Mouse (Mus musculus) liver, embryonic 14.5 days (tissue): ENCODE results near the gene Jun. TPM values are rescaled to one million over a fixed set of nuclear protein-coding genes. Genes with fewer than 3 reads are reported as not detected.
A peak's percentile ranks its signal among the peaks of the same experiment; 100 is the strongest.

Experiments used
- ATAC-seq: fragments of 200-750 bp; cut with Nextera tagmentation; 2 replicates; pipeline ENCODE4 v1.8.0; 2017; ENCODE audit warnings: moderate number of reproducible peaks, mild to moderate bottlenecking, moderate library complexity; ENCODE audit not compliant: insufficient read depth
- DNase-seq, 3 experiments: peaks; one replicate each; pipeline ENCODE4 v3.0.0-alpha.2; 2012 to 2013; ENCODE audit warnings: low read depth in 3 of 3, low spot score in 3 of 3
- H3K27ac ChIP-seq: fragments of 300-500 bp; sonication (generic); 2 replicates; pipeline ENCODE4 v1.5.1; 2014; ENCODE audit warnings: moderate library complexity, mild to moderate bottlenecking, control low read depth, inconsistent platforms
- H3K27me3 ChIP-seq: fragments of 300-500 bp; sonication (generic); 2 replicates; pipeline ENCODE4 v1.6.1; 2014; ENCODE audit warnings: mild to moderate bottlenecking, low read length, moderate library complexity; ENCODE audit not compliant: control insufficient read depth, insufficient read depth
- H3K36me3 ChIP-seq: fragments of 300-500 bp; sonication (generic); replicated peaks from 2 replicates; pipeline ENCODE4 v1.6.1; 2014; ENCODE audit warnings: low read depth; ENCODE audit not compliant: control insufficient read depth, insufficient read depth
- H3K4me1 ChIP-seq, 2 experiments: fragments of 200-500 bp in 1 of 2; fragments of 300-500 bp in 1 of 2; sonication (generic) in 1 of 2; replicated peaks; 2 replicates each; pipeline ENCODE4 v1.6.1; 2012 to 2014; ENCODE audit warnings: antibody characterized with exemption in 1 of 2, inconsistent platforms in 1 of 2, low read length in 1 of 2; ENCODE audit not compliant: control insufficient read depth in 2 of 2, insufficient read depth in 2 of 2
- H3K4me2 ChIP-seq: fragments of 300-500 bp; sonication (generic); 2 replicates; pipeline ENCODE4 v1.6.1; 2014; ENCODE audit warnings: low read depth, mild to moderate bottlenecking, control low read depth, moderate library complexity
- H3K4me3 ChIP-seq, 2 experiments: fragments of 200-500 bp in 1 of 2; fragments of 300-500 bp in 1 of 2; sonication (generic) in 1 of 2; 2 replicates each; pipeline ENCODE4 v1.5.1; 2012 to 2014; ENCODE audit warnings: low read depth in 2 of 2, low read length in 2 of 2, mild to moderate bottlenecking in 2 of 2, control low read depth in 1 of 2, inconsistent platforms in 1 of 2, moderate library complexity in 1 of 2; ENCODE audit not compliant: insufficient read depth in 1 of 2
- H3K9ac ChIP-seq: fragments of 300-500 bp; sonication (generic); replicated peaks from 2 replicates; pipeline ENCODE4 v1.6.1; 2014; ENCODE audit warnings: mild to moderate bottlenecking, control low read depth, moderate library complexity
- H3K9me3 ChIP-seq: fragments of 300-500 bp; sonication (generic); 2 replicates; pipeline ENCODE4 v1.6.1; 2016; ENCODE audit warnings: low read length, mixed read lengths; ENCODE audit not compliant: control insufficient read depth
- CTCF ChIP-seq: IDR thresholded peaks from 2 replicates; pipeline ENCODE4 v1.5.1; 2016; ENCODE audit warnings: antibody characterized with exemption, low read depth, control low read depth
- EP300 ChIP-seq: IDR thresholded peaks from 2 replicates; pipeline ENCODE4 v1.6.1; 2016; ENCODE audit warnings: antibody characterized with exemption, low read depth
- WGBS: fragments of 180-500 bp; shearing (Covaris S2); extraction: QIAGEN DNeasy Blood & Tissue Kit; methylation state at CpG from one replicate; pipeline ENCODE4 v1.1.7; 2014; ENCODE audit not compliant: insufficient replicate concordance; 5-methylcytosine and 5-hydroxymethylcytosine counted together
- polyA plus RNA-seq, 2 experiments: library from polyadenylated mRNA; depleted of rRNA in 1 of 2; stranded (reverse) in 1 of 2; unstranded in 1 of 2; fragments of >200 nt; fragmentation: Nextera tagmentation in 1 of 2; extraction: Ambion mirVana in 1 of 2; gene quantifications; 2 replicates each; pipeline versions ENCODE4 v1.2.1 to v1.2.3; 2012 to 2014

The Jun gene
- polyA plus RNA-seq, 2 experiments: 1.1 to 2.0 TPM

DNA sequence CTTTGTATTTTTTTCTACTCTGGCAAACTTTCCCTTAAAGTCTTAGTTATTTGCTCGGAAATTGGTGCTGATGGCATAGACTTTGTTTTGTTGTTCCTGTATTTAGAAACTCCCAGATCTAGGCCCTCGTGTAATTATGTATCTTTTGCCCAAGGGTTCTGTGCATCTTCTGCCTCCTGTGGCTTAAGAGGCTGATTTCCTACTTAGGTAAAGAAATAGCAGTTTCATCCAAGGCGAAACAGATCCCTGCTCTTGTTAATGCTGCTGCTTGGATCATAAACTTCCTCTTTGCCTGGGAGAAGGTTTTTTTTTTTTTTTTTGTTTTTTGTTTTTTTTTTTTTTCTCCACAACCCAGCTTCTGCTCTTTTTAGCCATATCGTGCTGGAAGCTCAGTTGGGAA, 2.3 kb upstream of the Jun start:
- H3K36me3 ChIP-seq: no peaks in the 10 kb centered on the region
- DNase-seq: no peak
- TF ChIP-seq EP300: no peak
- TF ChIP-seq CTCF: no peak
- peaks cover 28% of the 10 kb centered on the region for H3K27me3 ChIP-seq
- no peaks in the 10 kb centered on the region for H3K9me3 ChIP-seq
- no peak overlapping the region for H3K27ac ChIP-seq
- no peaks in the 10 kb centered on the region for H3K4me1 ChIP-seq
- 20% methylated on average over 4 of the region's 4 CpGs for WGBS
- no peak overlapping the region for H3K4me2 ChIP-seq
- H3K9ac ChIP-seq: no peak overlapping the region
- no peak overlapping the region for H3K4me3 ChIP-seq
- no peak for ATAC-seq

- H3K9ac ChIP-seq: no peak overlapping the region
- H3K4me3 ChIP-seq: peak overlapping the region in 1 of 2 experiments; percentile 63; a peak in 2 of 4 replicates
- peak overlapping the region; percentile 86 for H3K4me2 ChIP-seq
- H3K36me3 ChIP-seq: no peaks in the 10 kb centered on the region
- H3K4me1 ChIP-seq: no peaks in the 10 kb centered on the region
- DNase-seq (no peak), ATAC-seq (no peak)
- no peaks in the 10 kb centered on the region for H3K9me3 ChIP-seq
- no peak overlapping the region for H3K27ac ChIP-seq
- H3K27me3 ChIP-seq: peaks cover 31% of the 10 kb centered on the region
- 1% methylated on average over 6 of the region's 6 CpGs for whole genome bisulfite sequencing
- TF ChIP-seq EP300 (no peak), CTCF (no peak)
These were observed 1.7 kb upstream of the Jun start for GRCm38 (mm10) chr4:95053791-95054117.

- H3K27me3 ChIP-seq: peaks cover 31% of the 10 kb centered on the region
- TF ChIP-seq EP300: no peak
- peak; percentile 75 for TF ChIP-seq CTCF
These were observed 1.2 kb upstream of the Jun start for GRCm38 (mm10) chr4:95053041-95053790.

DNA sequence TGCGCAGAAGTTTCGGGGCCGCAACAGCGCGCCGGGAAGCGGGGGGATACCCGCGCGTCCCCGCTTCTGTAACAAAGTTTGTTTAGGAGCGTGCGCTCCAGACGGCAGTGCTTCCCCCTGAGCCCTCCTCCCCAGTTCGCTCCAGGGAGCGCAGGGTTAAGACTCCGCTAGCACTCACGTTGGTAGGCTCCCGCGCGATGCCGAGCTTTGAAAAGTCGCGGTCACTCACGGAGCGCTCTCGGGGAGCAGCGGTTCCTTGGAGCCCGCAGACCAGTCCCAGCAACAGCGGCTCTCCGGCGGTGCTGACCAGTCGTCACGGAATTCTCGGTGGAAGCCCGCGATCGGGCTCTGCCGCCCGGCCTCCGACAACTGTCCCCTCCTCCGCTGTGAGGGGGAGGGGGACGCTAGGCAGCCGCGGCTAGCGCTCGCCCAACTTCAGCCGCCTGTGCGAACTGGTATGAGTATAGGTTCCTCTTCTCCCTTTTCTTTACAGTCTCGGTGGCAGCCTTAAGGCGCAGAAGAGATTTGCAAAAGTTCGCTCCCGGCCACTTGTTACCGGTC, 631 bp downstream of the Jun start:
- Histone ChIP-seq H3K9me3 (no peaks in the 10 kb centered on the region), H3K27ac (peak overlapping the region; percentile 70), H3K4me3 (peak overlapping the region; percentile 63 to 67), H3K4me2 (peak overlapping the region; percentile 86), H3K9ac (peak overlapping the region; percentile 67), H3K27me3 (peaks cover 33% of the 10 kb centered on the region), H3K4me1 (no peaks in the 10 kb centered on the region), H3K36me3 (no peaks in the 10 kb centered on the region)
- TF ChIP-seq EP300 (no peak), CTCF (no peak)
- DNase-seq (no peak), ATAC-seq (peak; percentile 7)
- under 1% methylated on average over 46 of the region's 54 CpGs for WGBS

More at GRCm38 (mm10) chr4:95053041-95053790, 1.2 kb upstream of the Jun start:
- peak overlapping the region; percentile 60 to 63 for H3K4me3 ChIP-seq
- ATAC-seq (peak; percentile 36), DNase-seq (peak; percentile 60 to 75 (median 68))
- no peaks in the 10 kb centered on the region for H3K4me1 ChIP-seq
- no peaks in the 10 kb centered on the region for H3K9me3 ChIP-seq
- no peaks in the 10 kb centered on the region for H3K36me3 ChIP-seq
- H3K9ac ChIP-seq: peak overlapping the region; percentile 63
- peak overlapping the region; percentile 34 for H3K27ac ChIP-seq
- H3K4me2 ChIP-seq: peak overlapping the region; percentile 86
- under 1% methylated on average over 29 of the region's 29 CpGs for whole genome bisulfite sequencing

GRCm38 (mm10) chr4:95050518-95051278, 1.3 kb downstream of the Jun start:
- Histone ChIP-seq H3K27ac (no peak overlapping the region), H3K9me3 (no peaks in the 10 kb centered on the region), H3K4me1 (no peaks in the 10 kb centered on the region), H3K27me3 (peaks cover 33% of the 10 kb centered on the region), H3K4me2 (peak overlapping the region; percentile 86), H3K36me3 (no peaks in the 10 kb centered on the region), H3K9ac (peak overlapping the region; percentile 67), H3K4me3 (peak overlapping the region; percentile 63 to 67)
- DNase-seq (peak in 1 of 3 experiments; percentile 13), ATAC-seq (peak; percentile 5; the same call in 1 of the 2 replicates)
- under 1% methylated on average over 69 of the region's 70 CpGs for WGBS
- TF ChIP-seq CTCF (peak; percentile 56), EP300 (no peak)
